Mouse (Mus musculus) liver, embryonic 14.5 days (tissue): ENCODE results near the gene Mfsd5.

Source experiments
- CTCF ChIP-seq: IDR thresholded peaks from 2 replicates; pipeline ENCODE4 v1.5.1; 2016; ENCODE audit warnings: antibody characterized with exemption, low read depth, control low read depth
- EP300 ChIP-seq: IDR thresholded peaks from 2 replicates; pipeline ENCODE4 v1.6.1; 2016; ENCODE audit warnings: antibody characterized with exemption, low read depth

DNA sequence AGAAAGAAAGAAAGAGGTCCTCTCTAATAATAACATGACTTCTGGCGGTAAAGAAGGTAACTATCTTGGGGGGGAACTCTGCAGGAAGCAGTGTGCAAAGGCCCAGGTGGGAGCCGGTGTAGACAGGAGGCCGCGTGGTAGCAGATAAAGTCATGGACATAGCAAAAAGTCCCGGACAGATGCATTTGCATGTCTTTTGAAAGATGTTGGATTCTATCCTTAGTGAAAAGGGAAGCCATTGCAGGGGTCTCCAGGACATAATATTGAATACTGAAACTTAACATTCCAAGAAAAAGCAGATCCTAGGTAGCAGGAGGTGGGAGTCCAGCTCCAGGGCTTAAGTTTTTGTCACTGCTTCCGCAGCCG is 545 bp upstream of the Mfsd5 start:
- TF ChIP-seq CTCF = no peak
- no peak for TF ChIP-seq EP300
